Mouse (Mus musculus): ENCODE data around the gene Rasa3.

The Rasa3 gene

DNA sequence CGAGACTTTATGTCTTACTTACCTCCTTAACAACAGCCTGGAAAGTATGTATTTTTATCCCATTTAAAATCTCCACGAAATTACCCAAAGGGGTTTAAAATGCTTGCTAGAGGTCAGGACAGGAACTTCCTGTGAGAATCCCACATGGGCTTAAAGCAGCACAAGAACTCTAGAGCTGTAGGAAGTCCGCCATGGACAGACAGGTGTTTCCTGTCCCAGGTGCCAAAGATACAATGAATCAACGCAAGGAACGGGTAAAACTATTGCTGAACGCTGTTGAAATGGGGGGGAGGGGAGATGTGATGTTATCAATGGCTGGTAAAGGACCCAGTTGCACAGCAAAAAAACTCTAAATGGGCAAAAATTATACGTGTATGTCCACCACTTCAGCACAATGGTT is 6.7 kb upstream of the Rasa3 start:
- no peak for DNase-seq

DNA sequence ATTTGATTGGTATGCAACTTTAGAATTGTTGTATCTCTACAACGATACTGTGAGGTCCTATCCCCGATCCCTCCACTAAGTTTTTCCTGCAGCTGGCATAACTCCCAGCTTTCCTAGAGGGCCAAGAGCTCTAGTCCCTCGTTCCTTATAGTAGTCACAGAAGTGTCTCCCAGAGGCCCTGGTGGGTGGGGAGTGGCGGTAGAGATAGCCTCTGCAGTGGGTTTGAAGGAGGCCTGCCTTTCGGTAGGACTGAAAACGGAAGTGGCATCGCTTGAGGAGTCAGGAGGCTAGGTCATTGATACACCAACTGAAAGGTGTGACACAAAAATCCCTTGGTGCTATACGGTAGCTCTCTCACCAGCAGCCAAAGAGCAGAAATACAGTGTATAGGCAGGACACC is 779 bp upstream of the Rasa3 start:
- peak; percentile 48 to 50 for DNase-seq

DNA sequence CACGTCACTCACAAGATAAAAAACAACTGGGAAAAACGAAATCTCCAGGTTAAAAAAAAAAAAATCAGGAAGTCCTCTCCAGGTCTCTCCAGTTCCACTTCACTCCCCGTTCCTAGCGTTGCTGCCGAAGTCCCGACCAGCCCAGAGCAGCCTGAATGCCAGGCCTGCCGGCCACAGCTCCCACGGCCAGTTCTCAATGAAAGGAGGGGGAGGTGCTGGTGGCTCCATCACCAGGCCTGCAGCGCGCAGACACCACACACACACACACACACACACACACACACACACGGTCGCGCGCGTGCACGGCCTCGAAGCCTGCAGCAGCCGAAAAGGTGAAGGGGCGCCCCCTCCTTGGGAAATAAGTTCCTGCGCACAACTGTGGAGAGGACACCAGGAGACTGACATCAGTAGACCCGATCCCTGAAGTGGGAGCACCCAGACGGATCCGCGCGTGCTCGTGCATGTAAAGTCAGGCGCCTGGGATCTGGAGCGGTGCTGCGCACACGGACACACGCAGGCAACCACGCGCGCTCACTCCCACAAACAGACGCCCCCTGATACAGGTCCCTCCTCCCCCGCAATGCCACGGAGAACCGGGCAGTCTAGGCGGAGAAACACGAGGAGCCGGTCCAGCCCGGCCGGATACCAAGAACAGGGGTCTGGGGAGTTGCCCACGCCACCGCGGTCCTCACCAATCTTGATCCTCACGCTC is 546 bp downstream of the Rasa3 start:
- DNase-seq: peak; percentile 86 to 87

DNA sequence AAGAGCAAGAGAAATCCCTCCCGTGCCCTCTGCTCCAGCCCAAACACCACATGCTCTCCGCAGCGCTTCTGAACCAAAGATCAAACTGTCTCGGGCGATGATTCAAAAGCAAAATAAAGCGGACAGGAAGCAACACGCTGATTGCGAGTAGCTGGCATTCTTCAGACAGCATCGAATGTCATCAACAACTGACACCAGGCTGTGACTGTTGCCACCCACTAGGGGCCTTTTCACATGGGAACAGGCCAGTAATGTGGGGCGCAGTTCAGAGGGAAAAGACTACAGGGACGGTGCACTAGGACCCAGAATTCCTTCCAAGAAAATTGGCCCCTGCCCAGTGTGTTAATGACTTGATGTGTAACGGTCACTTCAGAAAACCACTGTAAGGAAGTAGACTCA is 1.1 kb downstream of the Rasa3 start:
- peak; percentile 85 to 90 for DNase-seq

DNA sequence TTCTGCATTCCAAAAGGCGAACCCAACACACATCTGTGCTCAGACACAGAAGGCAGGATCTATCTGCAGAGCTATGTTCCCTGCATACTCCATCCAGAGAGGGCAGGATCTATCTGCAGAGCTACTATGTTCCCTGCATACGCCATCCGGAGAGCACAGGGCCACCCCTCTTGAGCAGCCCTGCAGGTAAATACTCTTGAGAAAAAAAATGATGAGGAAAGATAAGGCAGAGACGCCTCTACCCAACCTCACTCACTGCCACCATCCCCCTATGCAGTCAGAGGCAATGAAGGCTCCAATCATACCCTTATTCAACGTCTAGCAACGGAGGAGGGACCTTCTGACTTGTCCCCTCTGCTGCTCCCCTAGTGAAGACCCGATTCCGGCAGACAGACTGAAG is 1.9 kb downstream of the Rasa3 start:
- peak; percentile 36 to 54 for DNase-seq

DNA sequence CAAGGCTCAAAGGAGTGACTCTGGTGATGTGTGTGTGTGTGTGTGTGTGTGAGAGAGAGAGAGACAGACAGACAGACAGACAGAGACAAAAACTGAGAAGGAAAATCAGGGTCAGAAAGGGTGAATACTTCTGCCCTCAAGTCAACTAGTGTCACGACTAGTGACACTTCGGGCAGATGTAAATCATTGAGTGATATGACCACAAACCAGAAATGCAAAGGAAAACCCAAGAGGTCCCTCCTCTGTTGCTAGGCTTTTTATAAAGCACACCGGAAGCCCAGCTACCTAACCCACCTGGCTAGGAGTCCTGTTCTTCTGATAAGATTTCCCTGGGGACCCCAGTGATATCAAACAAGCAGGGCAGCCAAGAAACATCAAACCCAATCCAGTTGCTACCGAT is 2.3 kb downstream of the Rasa3 start:
- DNase-seq: no peak

DNA sequence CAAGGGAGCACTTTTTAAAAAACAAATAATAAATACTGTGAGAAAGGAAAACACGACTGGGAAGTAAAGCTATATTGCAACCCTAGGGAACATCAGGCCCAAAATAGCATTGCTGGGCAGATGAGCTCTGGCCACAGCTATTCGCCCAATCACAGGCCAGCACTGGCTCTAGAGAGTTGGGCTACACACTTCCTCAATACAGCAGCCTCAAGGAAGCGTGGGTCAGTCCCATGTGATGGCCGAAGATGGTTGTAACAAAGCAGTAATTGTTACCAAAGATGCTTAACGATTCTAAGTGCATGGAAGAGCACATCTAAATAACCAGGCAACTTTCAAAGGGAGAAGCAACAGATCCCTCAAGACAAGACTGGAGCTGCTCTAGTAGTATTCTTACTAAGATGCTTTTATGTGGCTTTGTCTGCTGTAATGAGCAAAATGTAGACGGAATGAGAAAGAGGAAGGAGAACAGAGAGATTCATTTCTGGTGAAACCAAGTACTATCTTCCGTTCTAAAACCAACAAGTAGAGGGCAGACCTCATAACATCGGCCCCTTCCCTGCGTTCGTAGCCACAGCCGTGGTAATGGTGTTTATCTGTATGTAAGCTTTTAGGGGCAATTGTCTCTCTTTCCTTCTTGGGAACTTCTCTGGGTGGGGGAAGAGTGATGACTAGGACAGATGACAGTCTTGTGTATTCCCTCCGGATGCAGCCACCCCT is 3.0 kb downstream of the Rasa3 start:
- peak in 1 of 2 experiments; percentile 38 for DNase-seq

DNA sequence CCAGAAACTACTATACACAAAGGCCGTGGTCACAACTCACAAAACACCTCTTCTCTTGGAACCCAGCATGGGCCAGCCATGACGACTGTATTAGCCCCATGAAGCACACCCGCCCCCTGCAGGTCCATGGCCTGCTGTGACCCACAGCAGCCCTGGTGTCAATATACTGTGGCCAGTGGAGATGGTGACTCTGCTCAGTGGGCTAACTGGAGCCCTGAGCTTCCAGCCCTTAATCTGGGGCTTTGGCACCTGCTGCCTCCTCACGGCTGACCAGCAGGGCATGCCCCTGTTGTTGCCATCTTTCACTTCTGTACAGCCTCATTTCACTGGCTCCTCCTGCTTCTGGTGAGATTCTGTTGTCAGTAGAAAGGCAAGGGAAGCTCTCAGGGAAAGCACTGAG is 4.2 kb downstream of the Rasa3 start:
- DNase-seq: peak; percentile 62 to 67

DNA sequence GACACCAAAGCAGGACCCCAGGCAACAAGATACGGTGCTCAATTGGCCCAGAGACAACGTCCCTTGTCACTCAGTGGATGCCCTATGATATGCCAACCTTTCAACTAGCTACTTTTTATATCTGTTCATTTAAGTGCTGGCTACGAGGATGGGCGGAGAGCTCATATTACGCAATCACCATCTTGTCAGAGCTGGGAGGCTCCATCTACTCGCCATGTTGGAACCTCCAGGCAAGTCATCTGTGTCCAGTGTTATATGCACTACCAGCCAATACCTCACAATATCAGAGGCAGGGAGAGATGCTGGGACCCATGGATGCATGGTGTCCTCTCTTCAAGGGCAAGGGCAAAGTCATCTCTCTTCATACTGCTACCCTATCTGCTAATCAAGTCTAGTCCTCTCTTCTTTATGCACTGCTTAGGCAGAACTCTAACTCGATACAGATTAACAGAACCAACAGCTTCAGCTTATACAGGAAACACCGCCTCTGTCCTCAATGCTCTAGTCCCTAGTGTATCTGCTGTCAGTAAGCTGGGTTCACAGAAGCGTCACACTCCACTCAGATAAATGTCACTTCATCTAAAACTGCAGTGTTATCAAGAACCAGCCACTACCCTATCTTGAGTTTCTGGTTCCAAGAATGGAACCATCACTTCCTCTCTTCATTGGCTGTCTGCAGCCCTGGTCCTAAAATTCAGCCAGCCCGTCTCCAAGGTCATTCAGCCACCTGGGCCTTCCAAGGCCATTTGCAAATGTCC is 6.0 kb downstream of the Rasa3 start:
- DNase-seq: peak in 1 of 2 experiments; percentile 10

DNA sequence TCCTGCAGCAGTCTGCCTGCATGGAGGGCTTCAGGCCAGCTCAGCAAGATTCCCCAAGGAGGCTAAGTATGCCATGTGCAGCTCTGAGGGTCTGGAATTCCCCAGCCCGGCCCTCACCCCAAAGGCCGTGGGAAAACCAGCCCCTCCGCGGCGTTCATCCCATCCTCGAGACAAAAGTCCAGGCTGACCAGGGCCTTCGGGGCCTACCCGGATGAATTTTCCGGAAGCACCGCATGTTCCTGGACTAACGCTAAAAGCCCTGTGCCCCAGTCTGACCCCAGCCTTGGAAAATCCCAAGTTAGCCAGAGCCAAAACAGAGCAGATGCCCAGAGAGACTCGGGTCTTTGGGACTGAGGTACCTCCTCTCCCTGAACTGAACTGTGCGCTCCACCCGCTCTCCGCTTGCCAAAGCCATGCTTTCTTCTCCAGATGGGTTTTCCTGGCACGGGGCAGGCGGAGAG is 7.4 kb downstream of the Rasa3 start:
- peak; percentile 81 to 88 for DNase-seq

DNA sequence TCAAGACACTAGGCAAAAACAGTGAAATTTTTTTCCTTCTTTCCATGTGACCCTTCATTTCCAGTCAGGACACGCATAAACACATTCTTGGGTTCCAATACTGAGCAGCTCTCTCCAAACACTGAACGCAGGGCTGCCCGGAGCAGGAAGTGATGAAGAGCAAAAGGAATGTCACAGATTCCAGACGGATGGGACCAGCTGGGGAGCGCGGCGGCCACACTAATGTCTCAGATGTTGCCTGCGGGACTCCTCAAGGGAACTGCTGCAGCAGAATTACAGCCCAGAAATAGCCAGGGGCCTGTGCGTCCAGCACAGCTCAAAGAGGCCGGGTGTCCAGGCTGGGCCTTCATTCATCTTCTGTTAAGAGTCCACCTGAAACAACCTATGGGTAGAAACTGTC is 9.0 kb downstream of the Rasa3 start:
- peak in 1 of 2 experiments; percentile 44 for DNase-seq

DNA sequence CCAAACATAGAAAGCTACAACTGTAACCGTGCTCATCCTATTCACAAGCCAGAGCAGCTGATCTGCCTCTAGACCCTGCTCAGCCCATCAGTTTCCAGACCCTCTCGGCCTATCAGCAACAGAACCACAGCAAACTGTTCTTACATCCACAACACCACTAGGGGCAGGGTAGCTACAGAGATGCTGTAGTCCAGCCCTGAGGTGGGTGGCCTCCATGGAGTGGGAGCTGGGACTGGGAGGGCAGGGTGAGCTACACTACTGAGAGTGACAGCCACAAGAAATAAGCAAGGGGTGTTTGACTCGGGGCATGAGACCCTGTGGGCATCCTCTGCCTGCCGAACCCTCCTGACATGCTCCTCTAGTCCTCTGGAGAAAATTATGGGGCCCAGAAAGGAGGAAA is 9.5 kb downstream of the Rasa3 start:
- DNase-seq: peak; percentile 62 to 71

DNA sequence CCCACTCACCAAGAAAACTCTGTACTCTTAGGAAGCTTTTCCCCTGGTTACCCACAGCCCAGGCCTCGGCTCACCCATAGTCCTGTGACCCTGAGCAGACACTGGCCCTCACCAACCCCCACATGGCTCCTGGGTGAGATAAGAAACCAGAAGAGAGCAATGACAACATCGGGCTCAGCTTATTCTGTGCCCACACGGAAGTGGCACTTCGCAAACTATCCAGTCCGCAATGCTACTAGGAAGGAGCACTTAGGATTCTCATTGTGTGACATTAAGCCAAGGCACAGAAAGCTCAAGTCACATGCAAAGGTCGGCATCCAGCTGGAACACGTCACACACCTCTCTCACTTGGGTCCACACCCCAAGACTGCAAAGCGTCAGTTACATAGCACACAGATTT is 11.5 kb downstream of the Rasa3 start:
- DNase-seq: no peak

DNA sequence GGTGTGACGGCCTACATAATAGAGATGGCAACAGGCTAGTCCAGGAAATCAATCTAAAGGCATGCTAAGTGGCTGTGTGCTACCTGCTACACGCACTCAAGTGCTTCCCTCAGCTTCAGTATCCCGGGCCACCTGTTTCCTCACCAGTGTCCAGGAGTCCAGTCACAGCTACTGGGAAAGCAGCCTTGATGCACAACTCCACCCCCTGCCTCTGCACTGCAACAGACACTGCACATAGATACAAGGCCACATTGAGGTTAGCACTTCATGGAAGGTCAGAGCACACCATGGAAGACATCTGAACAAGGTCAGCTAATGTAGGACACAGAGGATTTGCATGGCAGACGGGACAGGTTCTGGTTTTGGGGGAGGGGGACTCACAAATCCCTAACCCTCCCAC is 11.9 kb downstream of the Rasa3 start:
- no peak for DNase-seq

DNA sequence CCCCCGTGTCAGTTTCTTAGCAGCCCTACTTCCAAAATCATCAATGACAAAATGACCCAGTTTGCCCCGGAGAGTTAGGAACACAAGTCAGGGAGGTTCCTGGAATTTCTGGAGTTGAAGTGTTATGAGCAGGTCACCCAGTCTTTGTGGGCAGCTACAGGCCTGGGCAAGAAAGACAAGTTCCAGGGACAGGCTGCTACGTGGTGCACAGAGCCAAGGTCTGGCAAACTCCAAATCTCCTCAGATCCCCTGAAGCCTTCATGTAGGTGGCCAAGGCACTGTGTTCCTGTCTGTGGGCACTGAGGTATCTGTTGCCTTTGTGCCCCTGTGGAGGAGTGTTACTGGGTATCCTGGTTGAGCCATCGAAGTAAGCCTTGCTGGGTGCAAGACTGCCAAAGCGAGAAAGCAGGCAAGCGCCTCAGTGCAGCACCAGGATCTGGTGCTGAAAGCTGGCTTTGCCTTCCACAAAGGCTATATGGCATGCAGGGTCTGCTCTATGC is 12.6 kb downstream of the Rasa3 start:
- DNase-seq: no peak

DNA sequence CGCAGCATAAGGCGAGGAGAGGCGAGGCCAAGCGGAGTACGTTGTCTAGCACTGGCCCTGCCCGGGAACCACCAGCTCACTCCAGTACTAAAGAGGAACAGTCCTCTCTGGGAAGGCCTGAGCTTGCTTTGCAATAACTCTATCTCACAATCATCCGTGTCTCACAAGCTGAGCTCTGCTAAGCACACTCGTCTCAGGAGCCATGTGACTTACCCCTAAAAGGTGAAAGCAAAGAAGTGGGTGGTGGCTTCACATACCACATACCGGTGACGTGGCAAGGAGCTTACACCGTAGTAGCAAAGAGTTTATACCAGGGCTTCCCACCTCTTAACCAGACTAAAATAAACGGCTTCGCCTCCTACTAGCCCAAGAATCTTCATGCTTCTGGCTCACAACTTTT is 17.1 kb downstream of the Rasa3 start:
- DNase-seq: no peak

DNA sequence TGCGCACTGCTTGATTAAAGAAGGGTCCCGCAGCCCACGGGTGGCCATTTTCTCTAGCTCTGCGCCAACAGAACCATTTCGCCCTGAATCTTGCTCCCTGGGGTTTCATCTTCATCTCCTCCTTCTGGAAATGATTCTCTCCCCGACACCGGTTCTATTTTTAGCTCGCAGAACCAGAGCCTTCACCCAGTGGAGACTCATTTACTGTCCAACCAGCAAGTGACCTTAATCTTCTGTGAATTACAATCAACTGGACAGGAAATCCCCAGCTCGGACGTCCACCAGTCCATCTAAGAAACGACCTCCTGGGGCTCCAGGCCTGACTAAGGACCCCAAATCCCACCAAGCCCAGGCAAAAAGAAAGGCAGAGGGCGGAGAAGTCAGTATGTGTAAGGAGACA is 19.9 kb downstream of the Rasa3 start:
- no peak for DNase-seq

DNA sequence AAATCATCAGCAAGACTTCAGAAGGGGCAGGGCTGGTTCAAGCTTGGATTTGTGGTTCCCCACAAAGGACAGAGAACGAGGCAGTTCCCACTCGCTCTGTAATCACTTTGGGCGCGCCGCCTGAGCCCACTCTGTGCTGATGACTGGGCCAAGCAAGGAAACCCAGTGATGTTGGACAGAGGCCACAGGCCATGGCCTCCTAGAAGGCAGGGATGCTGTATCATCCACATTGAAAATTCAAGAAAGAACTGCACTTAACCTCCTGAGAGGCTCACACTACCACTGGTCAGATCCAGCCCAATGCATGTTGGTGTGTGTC is 22.4 kb downstream of the Rasa3 start:
- no peak for DNase-seq

DNA sequence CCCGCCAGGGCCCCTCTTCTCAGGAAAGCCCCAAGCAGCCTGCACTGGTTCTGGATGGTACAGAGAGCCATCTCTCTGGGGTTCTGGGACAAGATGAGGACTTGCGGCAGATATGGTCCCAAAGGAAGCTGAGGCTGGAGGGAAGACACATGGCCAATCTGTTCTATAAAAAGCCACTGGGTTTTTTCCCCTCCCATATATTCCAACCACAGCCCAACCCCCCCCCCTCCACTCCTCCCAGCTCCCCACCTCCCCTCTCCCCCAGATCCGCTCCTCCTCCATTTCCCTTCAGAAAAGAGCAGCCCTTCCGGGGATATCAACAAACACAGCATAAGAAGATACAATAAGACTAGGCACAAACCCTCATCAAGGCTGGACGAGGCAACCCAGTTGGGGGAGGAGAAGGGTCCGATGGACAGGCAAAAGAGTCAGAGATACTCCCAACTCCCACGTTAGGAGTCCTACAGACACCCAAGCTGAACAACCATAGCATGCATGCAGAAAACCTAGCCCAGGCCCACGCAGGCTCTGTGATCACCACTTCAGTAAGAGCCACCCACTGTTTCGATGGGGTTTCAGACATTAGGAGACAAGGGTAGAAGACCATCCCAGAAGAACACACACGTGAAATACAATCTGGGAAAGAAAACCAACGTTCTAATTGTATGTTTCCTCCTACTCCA is 22.9 kb downstream of the Rasa3 start:
- DNase-seq: no peak

DNA sequence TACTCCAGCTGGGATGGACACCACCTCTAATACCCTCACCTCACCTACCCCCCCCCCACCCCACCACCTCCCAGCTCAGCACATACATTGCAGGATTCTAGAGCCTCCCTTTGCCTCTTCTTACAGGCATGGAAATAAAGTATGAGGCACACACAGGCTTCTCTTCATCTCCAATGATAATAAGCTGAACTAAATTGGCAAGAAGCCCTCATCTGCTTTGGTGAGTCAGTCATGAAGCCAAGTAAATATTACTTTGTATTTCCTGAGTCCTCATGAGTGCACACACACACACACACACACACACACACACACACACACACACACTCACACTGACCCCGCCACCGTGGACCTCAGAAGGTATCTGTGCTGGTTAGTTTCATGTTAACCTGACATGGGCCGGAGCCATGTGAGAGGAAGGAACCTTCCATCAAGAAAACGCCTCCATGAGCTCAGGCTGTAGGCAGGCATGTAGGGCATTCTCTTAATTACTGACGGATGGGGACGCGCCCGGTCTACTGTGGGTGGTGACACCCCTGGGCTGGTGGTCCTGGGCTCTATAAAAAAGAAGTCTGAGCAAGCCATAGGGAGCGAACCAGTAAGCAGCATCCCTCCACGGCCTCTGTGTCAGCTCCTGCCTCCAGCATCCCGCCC is 26.7 kb downstream of the Rasa3 start:
- DNase-seq: no peak

DNA sequence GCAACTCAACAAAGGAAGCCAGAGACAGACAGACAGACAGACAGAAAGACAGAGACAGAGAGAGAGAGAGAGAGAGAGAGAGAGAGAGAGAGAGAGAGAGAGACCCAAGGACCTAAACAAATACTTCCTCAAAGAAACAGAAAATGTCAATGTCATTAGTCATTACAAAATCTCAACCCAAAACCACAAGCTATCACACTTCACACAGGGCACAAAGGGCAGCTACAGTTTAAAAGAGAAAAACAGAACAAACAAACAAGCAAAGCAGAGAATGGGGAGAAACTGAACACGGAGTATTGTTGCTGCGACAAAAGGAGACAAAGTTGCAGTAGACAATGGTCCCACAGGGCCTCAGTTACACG is 28.3 kb downstream of the Rasa3 start:
- no peak for DNase-seq

DNA sequence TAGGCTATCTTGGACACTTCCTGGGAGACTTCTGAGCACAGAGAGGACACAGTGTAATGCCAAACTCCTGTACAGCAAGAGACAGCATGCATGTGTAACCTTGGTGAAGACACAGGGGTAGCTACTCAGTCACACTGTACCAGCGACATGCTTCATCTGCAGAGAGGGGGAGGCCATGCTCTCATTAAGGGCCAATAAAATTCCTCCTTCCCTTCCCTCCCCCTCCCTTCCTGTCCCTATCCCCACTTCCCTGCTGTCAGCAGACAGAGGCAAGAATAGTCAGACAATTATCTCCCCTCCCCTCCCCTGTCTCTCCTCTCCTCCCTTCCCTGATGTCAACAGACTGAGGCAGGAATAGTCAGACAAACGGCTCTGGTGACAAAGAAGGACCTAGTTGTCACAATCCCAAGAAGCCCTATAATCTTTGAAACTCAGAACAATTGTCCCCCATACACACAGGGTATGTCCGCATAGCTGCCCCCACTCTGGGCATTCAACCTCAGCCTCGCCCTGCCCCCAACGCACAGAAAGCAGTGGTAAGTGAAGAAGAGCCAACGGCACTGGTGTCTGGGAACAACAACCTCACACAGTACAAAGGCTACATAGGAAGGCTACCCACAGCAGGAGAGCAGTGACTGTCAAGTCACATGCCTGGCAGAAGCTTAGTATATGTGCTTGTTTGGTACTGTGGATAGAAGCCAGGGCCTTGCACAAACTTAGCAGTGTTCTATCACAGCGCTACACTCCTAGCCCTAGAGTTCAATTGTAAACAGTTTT is 28.8 kb downstream of the Rasa3 start:
- peak; percentile 47 to 57 for DNase-seq
